Mouse (Mus musculus) limb, embryonic 13.5 days (tissue): Measurements from ENCODE around the gene Galnt2. TPM values are rescaled to one million over a fixed set of nuclear protein-coding genes. Genes with fewer than 3 reads are reported as not detected.

Experiments used
- ATAC-seq: fragments of 200-750 bp; cut with Nextera tagmentation; 2 replicates; pipeline ENCODE4 v1.8.0; 2017; ENCODE audit warnings: low read depth, moderate number of reproducible peaks, moderate TSS enrichment; ENCODE audit not compliant: low FRiP score
- H3K27ac ChIP-seq: fragments of 300-500 bp; sonication (generic); 2 replicates; pipeline ENCODE4 v1.5.1; 2015; ENCODE audit warnings: inconsistent platforms, mild to moderate bottlenecking, moderate library complexity
- H3K27me3 ChIP-seq: fragments of 300-500 bp; sonication (generic); 2 replicates; pipeline ENCODE4 v1.6.1; 2015; ENCODE audit warnings: mild to moderate bottlenecking, inconsistent platforms
- H3K36me3 ChIP-seq: fragments of 300-500 bp; sonication (generic); 2 replicates; pipeline ENCODE4 v1.6.1; 2015; ENCODE audit warnings: inconsistent platforms, mild to moderate bottlenecking, moderate library complexity
- H3K4me1 ChIP-seq: fragments of 300-500 bp; sonication (generic); 2 replicates; pipeline ENCODE4 v1.6.1; 2015; ENCODE audit warnings: inconsistent platforms
- H3K4me2 ChIP-seq: fragments of 300-500 bp; sonication (generic); replicated peaks from 2 replicates; pipeline ENCODE4 v1.6.1; 2015; ENCODE audit warnings: inconsistent platforms, mild to moderate bottlenecking, moderate library complexity
- H3K4me3 ChIP-seq: fragments of 300-500 bp; sonication (generic); 2 replicates; pipeline ENCODE4 v1.5.1; 2015; ENCODE audit warnings: moderate library complexity, mild to moderate bottlenecking, inconsistent platforms
- H3K9ac ChIP-seq: fragments of 300-500 bp; sonication (generic); 2 replicates; pipeline ENCODE4 v1.6.1; 2015; ENCODE audit warnings: mild to moderate bottlenecking, inconsistent platforms
- H3K9me3 ChIP-seq: fragments of 300-500 bp; sonication (generic); 2 replicates; pipeline ENCODE4 v1.6.1; 2016; ENCODE audit warnings: inconsistent platforms
- WGBS: fragments of 180-500 bp; shearing (Covaris S2); methylation state at CpG from one replicate; pipeline ENCODE4 v1.1.7; 2015; 5-methylcytosine and 5-hydroxymethylcytosine counted together
- polyA plus RNA-seq: library from polyadenylated mRNA; unstranded; fragments of >200 nt; fragmentation: Nextera tagmentation; extraction: Ambion mirVana; gene quantifications from 2 replicates; pipeline ENCODE4 v1.2.1, GENCODE M21; 2015

Galnt2 gene
- 48.0 and 51.4 TPM in 2 replicates for polyA plus RNA-seq

DNA sequence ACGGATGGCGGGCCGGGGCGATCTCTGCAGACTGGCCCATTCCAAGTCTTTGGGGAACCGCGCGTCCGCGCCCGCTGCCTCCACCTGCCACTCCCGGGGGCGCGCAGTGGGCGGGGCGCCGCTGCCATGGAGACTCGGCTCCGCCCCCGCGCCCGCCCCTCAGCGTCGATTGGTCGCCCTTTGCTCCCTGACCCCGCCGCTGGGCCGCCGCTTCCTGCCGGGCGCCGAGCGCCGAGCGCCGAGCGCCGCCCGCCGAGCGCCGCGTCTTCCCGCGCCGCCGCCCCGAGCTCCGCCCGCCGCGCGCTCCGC is at the start of gene Galnt2:
Gene Galnt2 (plus strand): TSS at position 216 of the 309 bp plus-strand sequence.
- peak; percentile 86 for ATAC-seq

GRCm38 (mm10) chr8:124181751-124182150 is 49.4 kb upstream of the Galnt2 start:
- Histone ChIP-seq H3K27me3 (no peaks in the 10 kb centered on the region), H3K9ac (no peak overlapping the region), H3K27ac (no peak overlapping the region), H3K4me3 (no peak overlapping the region), H3K36me3 (no peaks in the 10 kb centered on the region), H3K9me3 (no peaks in the 10 kb centered on the region), H3K4me1 (peaks cover 10% of the 10 kb centered on the region), H3K4me2 (no peak overlapping the region)
- ATAC-seq, result no peak
- 76% methylated on average over 5 of the region's 5 CpGs for WGBS

More for the DNA sequence above, at the start of gene Galnt2:
- Histone ChIP-seq H3K4me2 (peak within 1 kb of the TSS; percentile 98), H3K4me1 (peaks cover 27% of the 10 kb centered on the region), H3K9me3 (no peaks in the 10 kb centered on the region), H3K27me3 (no peaks in the 10 kb centered on the region), H3K36me3 (no peaks in the 10 kb centered on the region), H3K4me3 (peak within 1 kb of the TSS; percentile 89), H3K27ac (peak within 1 kb of the TSS; percentile 63; the same call in 1 of the 2 replicates), H3K9ac (peak within 1 kb of the TSS; percentile 89)
- WGBS, result under 1% methylated on average over 27 of the region's 53 CpGs

DNA sequence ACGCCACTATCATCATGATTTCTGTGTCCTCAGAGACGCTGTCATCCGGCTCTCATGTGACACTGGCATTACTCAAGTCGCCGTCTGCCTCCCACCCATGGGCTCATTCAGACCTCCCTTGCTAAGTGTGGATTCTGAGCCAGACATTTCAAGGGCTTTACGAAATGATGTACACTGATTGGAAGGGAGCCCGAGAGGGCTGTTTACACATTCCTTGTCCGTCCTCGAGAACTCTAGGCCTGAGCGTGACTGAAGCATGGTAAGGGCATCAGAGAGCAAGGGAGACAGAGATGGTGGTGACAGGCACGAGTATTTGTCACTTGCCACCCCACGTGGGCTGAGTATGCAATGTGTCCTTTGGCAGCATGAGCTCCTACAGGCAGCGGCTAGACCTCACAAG is 49.0 kb upstream of the Galnt2 start:
- Histone ChIP-seq H3K27me3 (no peaks in the 10 kb centered on the region), H3K4me3 (no peak overlapping the region)
- ATAC-seq, result no peak

GRCm38 (mm10) chr8:124184078-124184477 is 47.1 kb upstream of the Galnt2 start:
- H3K27me3 ChIP-seq, result no peaks in the 10 kb centered on the region
- peaks cover 10% of the 10 kb centered on the region for H3K4me1 ChIP-seq
- no peak overlapping the region for H3K4me3 ChIP-seq
- H3K4me2 ChIP-seq, result no peak overlapping the region
- H3K27ac ChIP-seq, result no peak overlapping the region
- 63% methylated on average over 3 of the region's 3 CpGs for WGBS
- H3K9ac ChIP-seq, result no peak overlapping the region
- H3K36me3 ChIP-seq, result no peaks in the 10 kb centered on the region
- H3K9me3 ChIP-seq, result no peaks in the 10 kb centered on the region
- ATAC-seq, result no peak

More for the DNA sequence above, 49.0 kb upstream of the Galnt2 start:
- no peaks in the 10 kb centered on the region for H3K9me3 ChIP-seq
- H3K4me1 ChIP-seq, result peaks cover 10% of the 10 kb centered on the region
- WGBS, result 63% methylated on average over 13 of the region's 13 CpGs
- no peaks in the 10 kb centered on the region for H3K36me3 ChIP-seq
- no peak overlapping the region for H3K9ac ChIP-seq
- H3K4me2 ChIP-seq, result no peak overlapping the region
- H3K27ac ChIP-seq, result no peak overlapping the region

GRCm38 (mm10) chr8:124184507-124184906 is 46.7 kb upstream of the Galnt2 start:
- Histone ChIP-seq H3K9me3 (no peaks in the 10 kb centered on the region), H3K4me3 (no peak overlapping the region), H3K27me3 (no peaks in the 10 kb centered on the region), H3K9ac (no peak overlapping the region), H3K36me3 (no peaks in the 10 kb centered on the region), H3K4me2 (no peak overlapping the region), H3K27ac (no peak overlapping the region), H3K4me1 (peaks cover 10% of the 10 kb centered on the region)
- ATAC-seq, result no peak
- 68% methylated on average over 2 of the region's 2 CpGs for WGBS

- ATAC-seq, result no peak
- Histone ChIP-seq H3K27ac (no peak overlapping the region), H3K4me3 (no peak overlapping the region), H3K9ac (no peak overlapping the region), H3K4me2 (no peak overlapping the region), H3K9me3 (no peaks in the 10 kb centered on the region), H3K36me3 (no peaks in the 10 kb centered on the region), H3K27me3 (no peaks in the 10 kb centered on the region), H3K4me1 (peaks cover 10% of the 10 kb centered on the region)
- 82% methylated on average over 6 of the region's 6 CpGs for WGBS
Measured at GRCm38 (mm10) chr8:124185081-124185480, 46.1 kb upstream of the Galnt2 start.

GRCm38 (mm10) chr8:124190388-124190787 is 40.8 kb upstream of the Galnt2 start:
- H3K27me3 ChIP-seq, result no peaks in the 10 kb centered on the region
- WGBS, result 74% methylated on average over 7 of the region's 7 CpGs
- H3K4me1 ChIP-seq, result no peaks in the 10 kb centered on the region
- H3K4me2 ChIP-seq, result no peak overlapping the region
- H3K9ac ChIP-seq, result no peak overlapping the region
- H3K9me3 ChIP-seq, result no peaks in the 10 kb centered on the region
- no peak overlapping the region for H3K27ac ChIP-seq
- ATAC-seq, result no peak
- H3K36me3 ChIP-seq, result no peaks in the 10 kb centered on the region
- H3K4me3 ChIP-seq, result no peak overlapping the region

GRCm38 (mm10) chr8:124192242-124192641 is 38.9 kb upstream of the Galnt2 start:
- Histone ChIP-seq H3K27me3 (no peaks in the 10 kb centered on the region), H3K9ac (no peak overlapping the region), H3K36me3 (no peaks in the 10 kb centered on the region), H3K9me3 (no peaks in the 10 kb centered on the region), H3K4me3 (no peak overlapping the region), H3K27ac (peak overlapping the region; percentile 39; the same call in 1 of the 2 replicates), H3K4me1 (peaks cover 17% of the 10 kb centered on the region), H3K4me2 (no peak overlapping the region)
- 81% methylated on average over 4 of the region's 4 CpGs for WGBS
- no peak for ATAC-seq

DNA sequence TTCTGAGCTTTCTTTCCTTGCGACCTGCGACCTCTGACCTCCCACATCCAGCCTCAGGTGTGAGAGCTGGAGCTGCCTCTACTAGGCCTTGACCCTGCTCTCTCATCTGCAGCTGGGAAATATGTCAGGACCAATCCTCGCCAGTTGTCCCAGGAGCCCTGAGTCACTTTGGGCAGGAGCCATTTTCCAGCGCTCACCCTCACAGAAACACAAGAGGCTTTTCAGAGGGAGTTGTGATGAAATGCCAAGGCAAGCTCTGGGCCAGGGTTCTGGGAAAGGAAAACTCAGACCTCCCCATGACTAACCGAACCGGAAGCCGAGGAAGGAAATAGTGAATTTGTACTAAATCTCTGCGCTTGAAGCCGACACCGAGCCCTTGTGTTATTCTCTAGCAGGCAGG is 38.2 kb upstream of the Galnt2 start:
- H3K9me3 ChIP-seq, result no peaks in the 10 kb centered on the region
- no peak overlapping the region for H3K9ac ChIP-seq
- H3K4me1 ChIP-seq, result peaks cover 18% of the 10 kb centered on the region
- ATAC-seq, result 0 out of 2 replicates have a peak, but pooled peaks have one; percentile 24
- H3K4me3 ChIP-seq, result no peak overlapping the region
- no peaks in the 10 kb centered on the region for H3K27me3 ChIP-seq
- no peak overlapping the region for H3K4me2 ChIP-seq
- H3K36me3 ChIP-seq, result no peaks in the 10 kb centered on the region
- WGBS, result 67% methylated on average over 10 of the region's 10 CpGs
- peak overlapping the region; percentile 39; the same call in 1 of the 2 replicates for H3K27ac ChIP-seq

DNA sequence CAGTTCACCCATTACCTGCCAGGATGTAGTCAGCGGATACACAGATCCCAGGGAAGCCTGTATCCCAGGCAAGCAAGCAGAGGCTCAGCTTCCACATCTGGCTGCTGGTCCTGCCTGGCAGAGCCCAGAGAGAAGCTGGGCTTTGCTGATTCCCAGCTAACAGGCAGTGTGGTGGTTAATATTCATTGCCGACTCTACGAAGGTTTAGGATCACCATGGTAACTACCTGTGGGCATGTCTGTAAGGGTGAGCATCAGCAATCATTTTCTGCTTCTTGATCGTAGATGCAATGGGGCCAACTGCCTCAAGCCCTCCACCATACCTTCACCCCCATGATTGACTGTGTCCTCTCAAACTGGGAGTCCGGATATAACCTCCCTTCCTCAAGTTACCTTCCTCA is 37.2 kb upstream of the Galnt2 start:
- Histone ChIP-seq H3K4me2 (no peak overlapping the region), H3K9ac (no peak overlapping the region), H3K9me3 (no peaks in the 10 kb centered on the region), H3K27me3 (no peaks in the 10 kb centered on the region), H3K27ac (no peak overlapping the region), H3K4me1 (peaks cover 18% of the 10 kb centered on the region), H3K36me3 (no peaks in the 10 kb centered on the region), H3K4me3 (no peak overlapping the region)
- WGBS, result 78% methylated on average over 5 of the region's 5 CpGs
- no peak for ATAC-seq

DNA sequence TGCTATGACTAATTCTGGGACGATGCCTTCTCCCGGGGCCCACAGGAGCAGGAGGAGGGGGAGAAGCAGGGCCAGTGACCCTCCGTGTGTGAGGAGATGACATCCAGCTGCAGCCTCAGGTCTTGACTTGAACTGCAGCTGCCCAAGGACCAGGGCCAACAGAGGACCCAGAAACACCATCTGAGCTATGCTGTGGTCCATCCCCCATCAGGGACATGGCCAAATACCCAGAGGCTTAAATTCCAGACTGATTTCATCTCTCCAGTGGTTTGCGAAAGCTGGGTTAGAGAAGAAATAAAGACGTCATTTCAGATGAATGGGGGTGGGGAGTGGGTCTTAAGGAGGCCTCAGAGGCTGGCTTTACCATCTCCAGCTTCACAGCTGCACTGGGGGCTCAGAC is 35.0 kb upstream of the Galnt2 start:
- 0 out of 2 replicates have a peak overlapping the region, but pooled peaks have one; percentile 3 for H3K27ac ChIP-seq
- ATAC-seq, result peak; percentile 51; the same call in 1 of the 2 replicates
- H3K9ac ChIP-seq, result no peak overlapping the region; the same call in 1 of the 2 replicates
- H3K36me3 ChIP-seq, result no peaks in the 10 kb centered on the region
- peaks cover 22% of the 10 kb centered on the region for H3K4me1 ChIP-seq
- no peak overlapping the region for H3K4me3 ChIP-seq
- no peaks in the 10 kb centered on the region for H3K9me3 ChIP-seq
- no peak overlapping the region for H3K4me2 ChIP-seq
- H3K27me3 ChIP-seq, result no peaks in the 10 kb centered on the region
- WGBS, result 33% methylated on average over 5 of the region's 5 CpGs

DNA sequence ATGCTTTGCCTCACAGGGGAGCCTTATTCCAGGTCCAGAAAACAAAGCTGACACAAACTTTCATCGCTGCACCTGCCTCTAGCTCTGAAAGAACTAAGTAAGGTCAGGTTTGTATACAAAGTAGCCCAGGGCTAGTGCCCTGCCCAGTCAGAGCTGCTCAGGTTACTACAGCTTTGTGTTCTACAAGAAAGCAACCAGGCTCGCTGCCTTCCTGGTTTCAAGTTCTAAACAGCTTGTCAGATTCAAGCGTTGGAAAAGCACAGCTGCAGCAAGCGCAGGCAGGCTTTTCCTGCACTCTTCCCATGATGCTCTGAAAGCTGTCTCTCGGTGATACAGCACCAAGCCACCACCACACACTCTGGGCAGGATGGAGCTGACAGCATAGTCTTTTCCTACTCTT is 34.4 kb upstream of the Galnt2 start:
- no peak for ATAC-seq
- no peak overlapping the region for H3K9ac ChIP-seq
- no peaks in the 10 kb centered on the region for H3K9me3 ChIP-seq
- no peak overlapping the region for H3K4me3 ChIP-seq
- H3K4me1 ChIP-seq, result peaks cover 22% of the 10 kb centered on the region
- H3K27ac ChIP-seq, result peak overlapping the region; percentile 3; the same call in 1 of the 2 replicates
- H3K4me2 ChIP-seq, result no peak overlapping the region
- no peaks in the 10 kb centered on the region for H3K36me3 ChIP-seq
- no peaks in the 10 kb centered on the region for H3K27me3 ChIP-seq
- WGBS, result 35% methylated on average over 5 of the region's 5 CpGs

GRCm38 (mm10) chr8:124198230-124198629 is 33.0 kb upstream of the Galnt2 start:
- Histone ChIP-seq H3K36me3 (no peaks in the 10 kb centered on the region), H3K9me3 (no peaks in the 10 kb centered on the region), H3K4me3 (no peak overlapping the region), H3K9ac (no peak overlapping the region), H3K27ac (no peak overlapping the region), H3K4me1 (peaks cover 22% of the 10 kb centered on the region), H3K27me3 (no peaks in the 10 kb centered on the region), H3K4me2 (no peak overlapping the region)
- ATAC-seq, result no peak
- 81% methylated on average over 7 of the region's 7 CpGs for WGBS
